Mouse (Mus musculus): Measurements from ENCODE around the gene Arhgap28. TPM values are rescaled to one million over a fixed set of nuclear protein-coding genes. Genes with fewer than 3 reads are reported as not detected.

Arhgap28 gene
- polyA plus RNA-seq (2017; shearing (Covaris generic)) = under 1 TPM in 1 of 2 experiments, not detected in 1; 0.19 TPM

GRCm38 (mm10) chr17:68003741-68004560 lies at the start of gene Arhgap28:
Gene Arhgap28 (minus strand): TSS chr17:68004120.
- no peak for ATAC-seq

GRCm38 (mm10) chr17:68046341-68046675 lies 42.4 kb upstream of the Arhgap28 start:
- no peak for ATAC-seq

GRCm38 (mm10) chr17:68045655-68046340 lies 41.9 kb upstream of the Arhgap28 start:
- no peak for ATAC-seq

- no peak for ATAC-seq
Measured at GRCm38 (mm10) chr17:68042377-68042776, 38.5 kb upstream of the Arhgap28 start.

GRCm38 (mm10) chr17:68037011-68037410 lies 33.1 kb upstream of the Arhgap28 start:
- no peak for ATAC-seq

GRCm38 (mm10) chr17:68029495-68029894 lies 25.6 kb upstream of the Arhgap28 start:
- no peak for ATAC-seq

GRCm38 (mm10) chr17:68028519-68028918 lies 24.6 kb upstream of the Arhgap28 start:
- ATAC-seq = no peak

GRCm38 (mm10) chr17:68024327-68024726 lies 20.4 kb upstream of the Arhgap28 start:
- ATAC-seq = no peak

- no peak for ATAC-seq
Measured at GRCm38 (mm10) chr17:68019466-68020065, 15.6 kb upstream of the Arhgap28 start.

- ATAC-seq = no peak
Measured at GRCm38 (mm10) chr17:68017095-68017494, 13.2 kb upstream of the Arhgap28 start.

GRCm38 (mm10) chr17:68011606-68012005 lies 7.7 kb upstream of the Arhgap28 start:
- ATAC-seq = no peak

GRCm38 (mm10) chr17:68010041-68010440 lies 6.1 kb upstream of the Arhgap28 start:
- ATAC-seq = no peak

GRCm38 (mm10) chr17:68004581-68005330 lies 836 bp upstream of the Arhgap28 start:
- ATAC-seq = no peak

GRCm38 (mm10) chr17:68002608-68003595 lies 1.0 kb downstream of the Arhgap28 start:
- no peak for ATAC-seq

- no peak for ATAC-seq
Measured at GRCm38 (mm10) chr17:67999801-68000200, 4.1 kb downstream of the Arhgap28 start.

- no peak for ATAC-seq
Measured at GRCm38 (mm10) chr17:67996769-67997155, 7.2 kb downstream of the Arhgap28 start.

- ATAC-seq = no peak
Measured at GRCm38 (mm10) chr17:67996097-67996768, 7.7 kb downstream of the Arhgap28 start.

GRCm38 (mm10) chr17:67995277-67995819 lies 8.6 kb downstream of the Arhgap28 start:
- no peak for ATAC-seq

GRCm38 (mm10) chr17:67994861-67995260 lies 9.1 kb downstream of the Arhgap28 start:
- no peak for ATAC-seq

GRCm38 (mm10) chr17:67993371-67994045 lies 10.4 kb downstream of the Arhgap28 start:
- no peak for ATAC-seq

Data from activated CD4-positive, CD25-positive, alpha-beta regulatory T cell, adult 4 months (primary cell).